Mouse (Mus musculus) brain, adult 2 months (tissue): Measurements from ENCODE around the gene 4931422A03Rik.

ENCODE experiments used
- DNase-seq: peaks from one replicate; pipeline ENCODE4 v3.0.0; 2011; ENCODE audit warnings: low read depth, low spot score

Gene 4931422A03Rik

GRCm38 (mm10) chr2:103970041-103970790 lies 57.9 kb downstream of the 4931422A03Rik start:
- peak; percentile 36 for DNase-seq

- peak; percentile 86 for DNase-seq
Measured at GRCm38 (mm10) chr2:103969437-103970040, 58.6 kb downstream of the 4931422A03Rik start.

GRCm38 (mm10) chr2:103968919-103969436 lies 59.2 kb downstream of the 4931422A03Rik start:
- DNase-seq: no peak

DNA sequence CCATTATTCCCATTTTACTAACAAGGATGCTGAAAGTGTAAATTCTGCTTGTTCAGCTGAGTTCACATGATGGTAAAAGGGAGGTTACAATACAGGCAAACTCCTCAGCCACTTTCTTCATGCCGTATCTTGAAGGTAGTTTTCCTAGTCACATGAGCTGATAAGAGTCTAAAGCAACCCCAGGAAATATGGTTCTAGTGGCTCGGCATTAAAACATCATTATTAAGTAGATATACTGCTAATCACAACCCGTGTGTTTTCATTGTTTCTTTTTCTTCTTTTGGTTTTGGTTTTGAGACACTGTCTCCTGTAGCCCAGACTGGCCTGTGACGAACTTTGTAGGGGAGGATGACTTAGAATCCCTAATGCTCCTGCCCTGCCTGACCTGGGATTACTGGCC lies 60.0 kb downstream of the 4931422A03Rik start:
- DNase-seq: no peak

DNA sequence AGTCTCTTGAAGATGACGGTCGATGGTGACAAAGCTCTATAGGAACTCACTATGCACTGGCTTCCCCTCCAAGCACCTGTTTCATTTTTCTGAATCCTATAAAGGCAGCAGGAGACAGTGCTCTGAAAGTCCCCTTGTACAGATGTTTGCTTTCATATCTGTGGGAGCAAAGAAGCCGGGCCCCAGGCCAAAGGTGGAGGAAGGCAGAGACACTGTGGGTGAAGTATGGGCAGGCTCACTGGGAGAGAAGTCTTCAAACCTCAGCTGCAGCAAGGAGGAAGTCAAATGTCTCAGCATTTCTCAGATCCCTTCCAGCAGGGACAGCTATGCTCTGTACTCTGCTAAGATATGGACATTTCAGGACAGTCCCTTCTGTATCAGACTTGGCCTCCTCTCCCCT lies 62.8 kb downstream of the 4931422A03Rik start:
- DNase-seq: no peak

GRCm38 (mm10) chr2:103962349-103962748 lies 65.8 kb downstream of the 4931422A03Rik start:
- DNase-seq: peak; percentile 52

GRCm38 (mm10) chr2:103959574-103959973 lies 68.6 kb downstream of the 4931422A03Rik start:
- no peak for DNase-seq

GRCm38 (mm10) chr2:103959066-103959465 lies 69.1 kb downstream of the 4931422A03Rik start:
- DNase-seq: no peak

DNA sequence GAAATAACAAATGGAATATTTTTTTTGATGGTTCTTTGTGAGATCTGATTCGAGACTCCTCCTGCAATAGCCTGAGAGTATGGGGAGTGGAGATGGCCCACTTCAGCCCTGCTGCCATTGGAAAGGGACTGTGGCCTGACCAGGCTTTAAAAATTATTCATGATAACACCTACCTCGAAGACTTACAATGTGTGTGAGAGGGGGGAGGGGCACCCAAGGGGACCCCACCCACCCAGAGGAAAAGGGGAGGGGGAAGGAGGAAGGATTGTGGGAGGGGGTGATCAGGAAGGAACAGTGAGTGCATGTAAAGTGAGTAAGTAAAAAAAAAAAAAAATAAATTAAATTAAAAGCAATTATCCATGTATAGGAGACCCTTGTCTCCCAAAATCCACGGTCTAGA lies 69.5 kb downstream of the 4931422A03Rik start:
- DNase-seq: no peak

- no peak for DNase-seq
Measured at GRCm38 (mm10) chr2:103957649-103958546, 70.3 kb downstream of the 4931422A03Rik start, which contains the start of gene Lmo2. Lmo2 (plus strand) TSS chr2:103957986.

DNA sequence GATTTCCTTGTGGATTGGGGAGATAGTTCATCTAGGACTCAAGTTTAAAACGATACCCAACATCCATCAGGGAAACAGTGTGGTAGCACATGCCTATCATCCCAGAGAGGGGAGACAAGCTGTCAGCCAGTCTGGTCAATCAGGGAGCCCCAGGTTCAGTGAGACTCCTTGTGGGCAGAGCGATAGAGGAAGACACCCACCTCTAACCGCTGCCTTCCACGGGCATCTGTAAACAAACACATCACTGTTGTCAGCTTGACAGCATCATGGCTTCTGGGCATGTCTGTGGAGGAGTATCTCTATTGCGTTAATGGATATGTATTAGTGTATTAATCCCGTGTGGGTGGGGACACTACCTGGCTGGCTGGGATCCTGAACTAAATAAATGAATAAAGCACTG lies 71.3 kb downstream of the 4931422A03Rik start:
- DNase-seq: no peak

DNA sequence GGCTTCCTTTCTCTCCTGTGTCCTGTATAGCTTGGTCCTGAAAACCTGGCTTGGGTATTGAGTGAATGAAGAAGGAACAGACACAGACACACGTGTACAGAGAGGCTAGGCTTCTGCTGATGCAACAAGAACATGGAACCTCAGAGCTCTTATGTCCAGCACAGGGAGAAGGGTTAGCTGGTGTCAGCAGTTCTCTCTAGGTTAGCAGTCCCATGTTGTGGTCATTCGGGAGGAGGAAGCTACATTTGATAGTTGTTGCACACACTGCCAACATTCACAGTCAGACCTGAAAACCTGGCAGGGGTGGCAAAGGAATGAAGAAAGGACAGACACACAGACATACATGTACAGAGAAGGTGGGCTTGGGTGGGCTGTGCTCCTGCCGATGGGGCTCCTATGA lies 72.4 kb downstream of the 4931422A03Rik start:
- no peak for DNase-seq

DNA sequence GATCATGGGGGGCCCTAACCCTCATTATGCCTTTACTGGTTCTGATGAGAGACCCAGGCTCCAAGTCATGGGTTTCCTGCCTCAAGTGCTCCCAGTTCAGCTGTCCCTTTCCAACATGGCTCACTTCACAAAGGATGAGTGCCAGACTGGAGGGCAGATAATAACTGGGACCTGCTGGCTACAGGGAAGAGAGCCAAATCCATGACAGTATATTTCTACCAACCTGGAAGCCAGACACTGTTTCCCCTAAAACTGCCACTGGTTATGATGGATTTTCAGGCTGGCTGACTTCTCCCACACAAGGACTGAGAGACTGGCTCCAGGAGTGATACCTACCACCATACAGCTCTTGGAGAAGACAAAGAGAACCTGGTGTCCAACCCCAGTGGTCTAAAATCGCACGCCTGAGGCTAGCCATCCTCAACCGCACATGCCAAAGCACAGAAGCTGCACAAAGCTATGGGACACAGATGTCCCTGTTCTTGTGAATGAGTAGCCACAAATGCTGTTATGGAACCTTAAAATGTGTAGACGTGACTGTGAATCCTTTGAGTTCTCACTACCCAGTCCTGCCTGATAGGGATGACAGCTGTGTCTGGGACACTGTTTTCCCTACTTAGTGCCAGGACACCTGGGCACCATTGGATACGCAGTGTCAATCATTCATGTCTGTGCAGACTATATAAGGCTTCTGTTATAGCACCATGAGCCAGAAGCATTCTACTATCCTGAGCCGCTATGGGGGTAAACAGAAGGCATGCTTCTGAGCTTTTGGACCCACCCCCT lies 74.9 kb downstream of the 4931422A03Rik start:
- DNase-seq: no peak

DNA sequence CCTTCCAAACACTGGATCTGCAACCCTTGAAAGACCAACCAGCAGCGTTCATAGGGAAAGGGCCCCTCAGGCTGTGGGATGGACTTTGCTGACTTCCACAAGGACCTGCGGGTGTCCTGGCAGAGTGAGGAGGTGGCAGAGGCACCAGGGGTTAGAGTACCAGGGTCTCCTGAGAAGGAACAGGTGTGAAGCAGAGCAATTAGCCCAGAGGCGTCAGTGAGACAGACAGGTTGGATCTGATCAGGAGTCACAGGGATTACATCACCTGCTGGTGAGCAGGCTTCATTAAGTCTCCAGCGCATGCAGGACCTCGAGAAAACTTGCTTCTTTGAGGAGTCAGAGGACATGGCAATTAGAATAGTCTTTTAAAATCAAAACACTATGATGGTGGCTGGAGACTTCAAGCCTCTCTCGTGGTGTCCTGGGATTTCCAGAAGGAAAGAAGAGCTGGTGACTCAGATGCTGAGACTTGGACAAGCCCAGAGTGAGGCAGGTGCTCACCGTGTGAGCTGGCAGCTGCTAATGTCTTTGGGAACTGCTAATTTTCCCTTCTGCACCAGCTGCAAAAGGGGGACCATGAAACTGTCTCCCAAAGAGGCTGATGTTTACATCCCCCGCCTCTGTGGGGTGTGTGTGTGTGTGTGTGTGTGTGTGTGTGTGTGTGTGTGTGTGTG lies 80.0 kb downstream of the 4931422A03Rik start:
- DNase-seq: peak; percentile 64

DNA sequence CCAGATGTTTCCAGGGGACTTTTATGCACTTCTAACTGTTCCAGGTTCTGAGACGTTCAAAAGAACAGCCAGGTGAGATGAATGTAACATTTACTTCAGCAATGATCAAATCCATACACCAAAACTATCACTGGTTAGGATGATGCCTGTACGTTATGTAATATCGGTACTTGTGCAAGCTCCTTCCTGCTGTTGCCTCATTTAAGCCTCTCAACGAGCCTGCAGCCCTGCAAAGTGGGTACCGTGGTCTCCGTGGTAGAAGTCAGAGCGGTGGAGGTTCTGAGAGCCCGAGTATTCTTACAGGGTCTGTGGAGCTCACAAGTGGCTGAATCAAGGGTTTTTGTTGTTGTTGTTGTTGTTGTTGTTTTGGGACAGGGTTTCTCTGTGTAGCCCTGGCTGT lies 81.3 kb downstream of the 4931422A03Rik start:
- DNase-seq: no peak

DNA sequence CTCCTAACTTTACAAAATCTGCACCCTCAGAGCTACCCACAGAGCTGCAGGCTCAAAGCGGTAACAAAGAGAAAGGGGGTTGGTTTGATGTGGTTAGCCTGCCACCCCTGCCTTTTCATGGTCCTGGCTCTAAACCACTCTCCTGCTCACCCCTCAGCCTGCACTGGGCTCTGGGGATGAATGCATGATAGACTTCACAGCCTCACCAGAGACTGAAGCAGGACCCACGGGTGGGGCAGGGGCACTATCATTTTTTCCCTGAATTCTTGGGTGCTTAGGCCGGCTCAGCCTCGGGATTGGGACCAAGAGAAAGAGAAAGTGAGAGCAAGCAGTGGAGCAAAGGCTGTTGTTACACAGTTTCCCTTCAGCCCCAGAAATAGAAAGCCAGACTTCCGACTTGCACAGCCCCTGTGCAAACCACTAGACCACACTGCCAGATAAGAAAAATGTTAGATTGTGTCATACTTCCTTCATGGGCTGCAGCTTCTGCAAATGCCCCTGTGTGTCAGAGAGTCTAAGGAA lies 82.5 kb downstream of the 4931422A03Rik start:
- DNase-seq: peak; percentile 22

- DNase-seq: peak; percentile 15
Measured at GRCm38 (mm10) chr2:103944859-103945258, 83.3 kb downstream of the 4931422A03Rik start.

GRCm38 (mm10) chr2:103941085-103941484 lies 87.1 kb downstream of the 4931422A03Rik start:
- no peak for DNase-seq

GRCm38 (mm10) chr2:103939003-103939402 lies 89.2 kb downstream of the 4931422A03Rik start:
- no peak for DNase-seq

GRCm38 (mm10) chr2:103938573-103938972 lies 89.6 kb downstream of the 4931422A03Rik start:
- DNase-seq: no peak
